Mouse (Mus musculus): ENCODE results near the gene Atf6. TPM values are rescaled to one million over a fixed set of nuclear protein-coding genes. Genes with fewer than 3 reads are reported as not detected.
A peak's percentile ranks its signal among the peaks of the same experiment; 100 is the strongest.

Gene Atf6
- total and polyA plus RNA-seq, 3 experiments: 11.7 to 16.4 TPM; not detected in 1

- H3K9ac ChIP-seq (ENCODE audit: control insufficient read depth, low read depth, low read length, poor library complexity, severe bottlenecking): no peak overlapping the region
- DNase-seq (ENCODE audit: low read depth, low spot score): peak; percentile 22
- H3K36me3 ChIP-seq (ENCODE audit: control insufficient read depth in 1 of 2, insufficient read depth in 2 of 2, low read length in 2 of 2): peaks cover 0 to 49% of the 10 kb centered on the region in 2 experiments; a peak in 2 of 4 replicates
- no peak overlapping the region for H3K4me3 ChIP-seq (ENCODE audit: control insufficient read depth in 1 of 2, insufficient read depth in 1 of 2, low read depth in 2 of 2, low read length in 2 of 2)
- peaks cover 47% of the 10 kb centered on the region for H3K79me2 ChIP-seq (ENCODE audit: control insufficient read depth, insufficient read depth, low read length, poor library complexity)
- H3K27ac ChIP-seq (ENCODE audit: control insufficient read depth, low read depth, low read length): no peak overlapping the region
- no peaks in the 10 kb centered on the region for H3K27me3 ChIP-seq (ENCODE audit: control insufficient read depth in 1 of 2, insufficient read depth in 2 of 2, low read length in 2 of 2)
- peaks cover 9 to 27% of the 10 kb centered on the region in 2 experiments for H3K4me1 ChIP-seq (ENCODE audit: control insufficient read depth in 1 of 2, insufficient read depth in 2 of 2, low read length in 2 of 2)
- H3K9me3 ChIP-seq (replicated peaks; ENCODE audit: insufficient read depth, low read length): no peaks in the 10 kb centered on the region
- TF ChIP-seq ZKSCAN1 (IDR thresholded peaks at IDR 0.05; ENCODE audit: low read depth, low read length): no peak
- TF ChIP-seq TAL1 (IDR thresholded peaks at IDR 0.05; ENCODE audit: low read length): no peak
- no peak for TF ChIP-seq POLR2AphosphoS5 (IDR thresholded peaks at IDR 0.05; ENCODE audit: borderline replicate concordance, low read depth, low read length)
- no peak for TF ChIP-seq NRF1 (IDR thresholded peaks at IDR 0.05; ENCODE audit: insufficient read depth, low read depth, low read length, poor library complexity, severe bottlenecking)
- no peak for TF ChIP-seq GABPA (IDR thresholded peaks at IDR 0.05; ENCODE audit: low read depth, low read length)
- TF ChIP-seq TBP (IDR thresholded peaks at IDR 0.05; ENCODE audit: low read depth, low read length): no peak
- no peak for TF ChIP-seq CHD2 (IDR thresholded peaks at IDR 0.05; ENCODE audit: low read length)
- no peak for TF ChIP-seq NELFE (IDR thresholded peaks at IDR 0.05; ENCODE audit: low read depth, low read length)
- TF ChIP-seq RCOR1 (IDR thresholded peaks at IDR 0.05; ENCODE audit: low read depth, low read length): no peak
- no peak for TF ChIP-seq GATA1 (IDR thresholded peaks at IDR 0.05; ENCODE audit: low read depth, low read length)
- no peak for TF ChIP-seq JUND (IDR thresholded peaks at IDR 0.05; ENCODE audit: low read depth, low read length)
- no peak for TF ChIP-seq ETS1 (IDR thresholded peaks at IDR 0.05; ENCODE audit: low read depth, low read length)
- TF ChIP-seq POLR2AphosphoS2 (IDR thresholded peaks at IDR 0.05; ENCODE audit: low read length): no peak
- TF ChIP-seq USF2 (IDR thresholded peaks at IDR 0.05; ENCODE audit: borderline replicate concordance in 1 of 2, insufficient read depth in 1 of 2, low read depth in 1 of 2, low read length in 2 of 2): no peak
- TF ChIP-seq MAX (IDR thresholded peaks at IDR 0.05; ENCODE audit: low read length): no peak
- TF ChIP-seq ZNF384 (IDR thresholded peaks at IDR 0.05; ENCODE audit: low read depth, low read length): no peak
- TF ChIP-seq E2F4 (IDR thresholded peaks at IDR 0.05; ENCODE audit: borderline replicate concordance, low read depth, low read length): no peak
- TF ChIP-seq UBTF (IDR thresholded peaks at IDR 0.05; ENCODE audit: borderline replicate concordance, insufficient read depth, low read depth, low read length): no peak
These were observed 2.8 kb downstream of the Atf6 start for GRCm38 (mm10) chr1:170864754-170865153.

- DNase-seq (ENCODE audit: low read depth, low spot score): no peak
- TF ChIP-seq ZNF384 (IDR thresholded peaks at IDR 0.05; ENCODE audit: low read depth, low read length): peak; percentile 53; the same call in 1 of the 2 replicates
- no peak for TF ChIP-seq ZKSCAN1 (IDR thresholded peaks at IDR 0.05; ENCODE audit: low read depth, low read length)
- TF ChIP-seq SMC3 (IDR thresholded peaks at IDR 0.05; ENCODE audit: low read depth, low read length): no peak
- no peak for TF ChIP-seq MAZ (IDR thresholded peaks at IDR 0.05; ENCODE audit: low read depth, low read length)
- TF ChIP-seq JUND (IDR thresholded peaks at IDR 0.05; ENCODE audit: low read depth, low read length): no peak
- no peak for TF ChIP-seq POLR2AphosphoS5 (IDR thresholded peaks at IDR 0.05; ENCODE audit: borderline replicate concordance, low read depth, low read length)
- no peak for TF ChIP-seq MYC (IDR thresholded peaks at IDR 0.05; ENCODE audit: low read depth, low read length)
- TF ChIP-seq MAX (IDR thresholded peaks at IDR 0.05; ENCODE audit: low read length): no peak
- no peak overlapping the region for H3K27ac ChIP-seq (ENCODE audit: control insufficient read depth, low read depth, low read length)
- peaks cover 9 to 29% of the 10 kb centered on the region in 2 experiments for H3K4me1 ChIP-seq (ENCODE audit: control insufficient read depth in 1 of 2, insufficient read depth in 2 of 2, low read length in 2 of 2)
- no peaks in the 10 kb centered on the region for H3K9me3 ChIP-seq (replicated peaks; ENCODE audit: insufficient read depth, low read length)
- no peaks in the 10 kb centered on the region for H3K27me3 ChIP-seq (ENCODE audit: control insufficient read depth in 1 of 2, insufficient read depth in 2 of 2, low read length in 2 of 2)
- peaks cover 53% of the 10 kb centered on the region for H3K79me2 ChIP-seq (ENCODE audit: control insufficient read depth, insufficient read depth, low read length, poor library complexity)
- no peak overlapping the region for H3K9ac ChIP-seq (ENCODE audit: control insufficient read depth, low read depth, low read length, poor library complexity, severe bottlenecking)
- peaks cover 0 to 52% of the 10 kb centered on the region in 2 experiments; a peak in 2 of 4 replicates for H3K36me3 ChIP-seq (ENCODE audit: control insufficient read depth in 1 of 2, insufficient read depth in 2 of 2, low read length in 2 of 2)
- no peak overlapping the region for H3K4me3 ChIP-seq (ENCODE audit: control insufficient read depth in 1 of 2, insufficient read depth in 1 of 2, low read depth in 2 of 2, low read length in 2 of 2)
These were observed 3.3 kb downstream of the Atf6 start for GRCm38 (mm10) chr1:170864234-170864633.

Measured in MEL (cell line).